Mouse (Mus musculus) retina, postnatal 1 day (tissue): ENCODE measurements around the gene Ddx23.

ENCODE experiments used
- DNase-seq: peaks from one replicate; pipeline ENCODE4 v3.0.0-alpha.2; 2012

Gene Ddx23

DNA sequence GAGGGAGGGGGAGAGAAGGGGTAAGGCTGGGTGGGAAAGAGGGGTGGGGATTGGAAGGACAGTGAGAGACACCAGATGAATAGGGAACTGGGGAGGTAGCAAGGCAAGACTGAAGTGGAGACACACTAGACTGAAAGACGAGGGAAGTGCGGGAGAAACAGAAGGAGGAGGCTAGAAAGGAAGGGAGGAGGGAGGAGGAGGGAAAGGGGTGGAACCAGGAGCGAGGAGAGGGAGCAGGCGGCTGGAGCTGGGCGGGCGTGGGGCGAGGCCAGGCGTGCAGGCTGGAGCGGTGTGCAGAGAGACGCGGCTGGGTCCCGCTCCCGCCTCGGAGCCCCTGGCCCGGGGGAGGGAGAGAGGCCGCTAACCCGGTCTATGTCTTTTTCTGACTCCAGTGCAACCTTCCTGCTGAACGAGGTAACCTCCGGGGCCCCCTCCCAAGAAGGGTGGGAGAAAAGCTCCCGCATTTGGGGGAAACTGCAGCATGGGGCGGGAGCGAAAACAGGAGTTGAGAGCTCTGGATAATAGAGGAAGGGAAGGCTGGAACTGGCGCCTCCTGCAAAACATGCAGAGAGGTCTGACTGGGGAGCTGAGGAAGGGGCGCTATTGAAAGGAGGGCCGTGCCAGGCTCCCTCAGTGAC lies 30.5 kb downstream of the Ddx23 start:
- peak; percentile 77 for DNase-seq

DNA sequence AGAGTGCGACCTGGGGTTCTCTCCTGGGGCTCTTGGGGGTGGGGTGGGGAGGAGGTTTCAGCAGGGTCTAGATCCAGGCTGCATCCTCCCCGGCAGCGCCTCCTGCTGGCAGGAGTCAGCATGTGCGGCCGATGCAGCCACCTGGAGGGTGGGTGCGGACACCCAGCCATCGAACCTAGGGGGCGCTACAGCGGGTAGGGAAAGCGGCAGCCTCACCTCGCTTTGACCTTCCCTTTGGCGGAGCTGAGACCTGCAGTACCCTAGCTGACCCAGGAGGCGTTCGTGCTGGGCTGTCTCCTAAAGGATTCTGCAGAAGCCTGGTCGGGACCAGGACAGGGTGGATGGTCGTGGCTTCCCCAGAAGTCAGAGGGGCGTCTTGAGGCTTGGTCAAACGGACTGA lies 31.2 kb downstream of the Ddx23 start:
- DNase-seq: peak; percentile 92

DNA sequence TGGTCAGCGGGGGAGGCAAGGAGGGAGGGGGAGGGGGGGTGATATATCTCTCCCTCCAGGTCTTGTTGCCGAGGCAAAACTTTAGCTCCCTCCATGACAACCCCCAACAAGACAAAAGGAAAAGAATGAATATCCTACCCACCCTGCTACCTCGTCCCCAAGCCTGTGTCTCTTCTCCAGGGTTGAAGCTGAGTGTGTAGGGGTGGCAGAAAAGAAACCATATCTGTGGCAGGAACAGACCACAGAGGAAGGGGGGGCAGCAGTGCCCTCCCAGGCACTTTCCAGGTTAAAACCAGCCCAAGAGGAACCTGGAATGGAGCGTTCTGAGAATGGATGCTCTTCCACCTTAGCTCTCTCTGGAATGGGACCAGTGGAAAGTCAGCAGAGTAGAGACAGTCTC lies 32.2 kb downstream of the Ddx23 start, which contains the start of gene Cacnb3:
Cacnb3 (plus strand) TSS at position 301 of the 400 bp plus-strand sequence.
- DNase-seq: no peak

DNA sequence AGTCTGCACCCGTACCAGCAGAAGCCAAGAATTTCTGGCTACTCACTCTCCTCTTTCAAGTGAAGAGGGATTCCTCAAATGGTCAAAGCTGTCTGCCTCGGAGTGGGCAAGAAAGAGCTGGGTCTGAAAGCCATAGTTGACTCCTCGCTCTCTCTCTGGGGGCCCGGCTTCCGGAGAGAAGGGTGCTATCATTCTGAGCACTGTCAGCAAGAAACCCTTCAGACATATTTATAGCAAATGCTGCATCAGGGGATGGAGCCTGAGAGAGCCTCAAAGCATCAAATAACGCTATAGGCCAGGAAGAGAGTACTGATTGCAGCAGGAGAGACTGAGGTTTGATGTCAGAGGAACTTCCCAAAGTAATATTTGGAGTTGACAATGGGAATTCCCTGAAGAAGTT lies 33.2 kb downstream of the Ddx23 start:
- DNase-seq: no peak

DNA sequence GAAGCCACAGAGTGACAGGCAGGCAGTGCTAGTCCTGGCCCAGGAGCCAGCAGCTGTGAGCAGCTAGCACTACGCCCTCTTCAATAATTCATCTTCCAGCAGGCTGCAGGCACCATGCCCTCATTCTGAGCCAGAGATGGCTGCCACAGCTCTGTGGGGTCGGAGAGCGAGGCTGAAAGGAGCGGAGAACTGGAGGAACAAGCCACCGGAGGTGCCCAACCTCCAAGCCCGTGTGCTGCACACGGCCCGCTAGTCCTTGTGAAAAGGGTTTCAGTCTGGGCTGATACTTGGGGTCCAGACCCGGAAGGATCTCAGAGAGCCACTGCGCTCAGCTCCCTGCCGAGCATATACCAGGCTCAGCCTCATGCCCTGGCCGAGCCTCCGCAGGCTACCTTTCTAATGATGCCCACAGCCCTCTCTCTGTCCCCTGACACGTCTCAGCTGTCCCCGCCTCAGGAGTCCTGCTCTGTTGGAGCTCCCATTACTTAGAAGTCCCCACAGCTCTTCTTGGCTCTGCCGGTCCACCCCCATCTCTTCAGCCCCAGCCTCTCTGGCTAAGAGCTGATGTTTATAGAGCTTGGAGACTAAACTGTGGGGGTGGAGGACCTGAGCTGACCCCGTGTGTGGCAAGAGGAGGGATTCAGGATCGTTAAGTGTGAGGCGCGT lies 34.0 kb downstream of the Ddx23 start:
- peak; percentile 68 for DNase-seq

DNA sequence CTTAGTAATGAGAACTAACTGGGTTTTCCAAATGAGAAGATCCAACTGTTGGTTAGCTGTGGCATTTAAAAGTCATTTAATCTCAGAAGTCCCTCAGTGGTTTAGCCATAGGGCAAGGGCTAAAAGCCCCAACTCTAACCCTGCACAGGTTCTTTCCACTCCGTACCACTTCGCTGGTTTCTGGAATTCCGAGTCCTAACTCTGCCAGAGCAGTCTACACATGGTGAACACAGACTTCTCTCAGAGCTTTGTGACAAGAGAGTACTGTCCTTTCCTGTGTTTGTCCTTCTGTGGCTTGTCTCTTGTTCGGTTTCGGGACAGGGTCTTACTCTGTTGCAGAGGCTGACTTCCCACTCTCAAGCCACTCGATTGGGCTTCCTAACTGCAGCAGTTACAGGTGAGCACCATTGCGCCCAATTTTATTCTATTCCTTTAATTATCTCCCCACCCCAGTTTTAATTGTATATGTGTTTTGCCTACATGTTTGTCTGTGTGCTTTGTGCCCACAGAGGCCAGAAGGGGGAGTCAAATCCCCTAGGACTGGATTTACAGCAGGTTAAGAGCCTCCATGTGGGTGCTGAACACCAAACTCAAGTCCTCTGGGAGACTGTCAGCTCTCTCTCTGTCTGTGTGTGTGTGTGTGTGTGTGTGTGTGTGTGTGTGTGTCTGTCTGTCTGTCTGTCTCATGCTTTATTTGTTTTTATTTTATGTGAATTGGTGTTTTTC lies 36.0 kb downstream of the Ddx23 start:
- no peak for DNase-seq

DNA sequence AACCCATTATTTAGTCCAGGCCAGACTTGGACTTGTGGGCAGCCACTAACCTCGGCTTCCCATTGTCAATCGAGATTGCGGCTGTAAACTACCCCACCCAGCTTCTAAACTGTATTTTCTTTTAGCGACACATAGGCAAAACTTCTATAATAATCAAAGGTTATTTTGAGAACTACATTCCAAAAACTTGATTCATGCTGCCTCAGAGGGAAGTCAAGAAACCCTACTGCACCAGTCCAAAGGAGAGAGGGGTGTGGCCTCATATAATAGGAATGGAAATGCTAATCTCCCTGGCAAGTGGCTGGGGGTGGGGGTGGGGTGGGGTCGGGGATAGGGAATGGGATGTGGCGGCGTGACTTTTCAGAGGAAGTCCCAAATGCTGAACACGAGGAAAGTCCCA lies 36.6 kb downstream of the Ddx23 start:
- DNase-seq: no peak

DNA sequence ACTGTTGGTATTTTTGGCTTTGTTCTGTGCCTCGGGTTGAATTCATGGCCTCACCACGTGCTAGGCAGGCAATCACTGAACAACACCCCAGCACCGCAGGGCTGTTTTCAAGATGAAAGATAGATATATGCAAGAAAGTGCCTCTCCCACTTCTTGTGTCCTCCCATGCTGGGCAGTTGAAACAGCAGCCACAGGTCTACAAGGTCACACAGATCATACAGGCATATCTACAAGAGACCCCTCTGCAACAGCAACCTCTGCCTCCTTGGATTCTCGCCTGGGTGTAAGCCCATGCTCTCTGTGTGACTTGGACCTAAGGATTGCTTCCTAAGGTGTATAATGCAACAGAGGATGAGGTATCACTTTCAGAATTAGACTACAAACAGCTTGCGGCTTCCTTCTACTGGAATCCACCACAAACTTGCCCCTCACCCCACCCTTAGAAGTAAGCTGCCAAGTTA lies 39.3 kb downstream of the Ddx23 start:
- DNase-seq: no peak

DNA sequence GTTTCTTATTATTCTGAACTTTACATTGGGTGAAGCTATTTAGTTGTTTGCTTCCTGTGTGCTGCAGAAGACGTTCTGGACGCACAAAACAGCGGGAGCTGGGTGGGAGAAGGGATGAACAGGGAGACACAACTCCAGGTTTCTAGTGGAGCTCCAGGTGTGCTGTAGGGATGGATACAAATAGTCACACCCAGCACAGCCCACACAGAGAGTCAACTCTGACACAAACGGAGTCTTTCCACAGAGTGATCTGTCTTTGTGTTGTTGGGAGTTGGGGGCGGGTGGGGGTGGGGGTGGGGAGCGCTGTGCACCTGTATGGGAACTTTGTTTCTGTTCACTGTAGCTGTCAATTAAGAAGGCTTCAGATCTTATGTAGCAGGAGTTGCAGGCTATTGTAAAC lies 40.0 kb downstream of the Ddx23 start:
- DNase-seq: no peak

DNA sequence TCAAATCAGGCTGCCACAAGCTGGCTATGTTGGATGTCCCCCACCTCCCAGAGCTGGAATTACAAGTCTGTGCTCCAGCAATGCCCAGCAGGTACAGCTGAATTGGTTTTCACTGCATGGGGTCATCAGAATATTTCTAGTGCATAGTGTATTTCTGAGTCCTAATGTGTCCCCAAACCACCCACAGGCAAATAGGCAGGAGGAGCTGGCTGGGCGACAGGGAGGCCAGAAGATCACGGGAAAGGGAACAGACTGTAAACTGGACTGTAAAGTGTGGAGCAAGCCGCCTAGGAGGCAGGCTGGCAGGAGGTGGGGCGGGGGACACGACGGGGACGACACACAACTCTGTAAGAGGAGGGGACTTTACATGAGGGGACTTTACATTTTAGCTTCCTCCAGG lies 40.5 kb downstream of the Ddx23 start:
- DNase-seq: no peak

DNA sequence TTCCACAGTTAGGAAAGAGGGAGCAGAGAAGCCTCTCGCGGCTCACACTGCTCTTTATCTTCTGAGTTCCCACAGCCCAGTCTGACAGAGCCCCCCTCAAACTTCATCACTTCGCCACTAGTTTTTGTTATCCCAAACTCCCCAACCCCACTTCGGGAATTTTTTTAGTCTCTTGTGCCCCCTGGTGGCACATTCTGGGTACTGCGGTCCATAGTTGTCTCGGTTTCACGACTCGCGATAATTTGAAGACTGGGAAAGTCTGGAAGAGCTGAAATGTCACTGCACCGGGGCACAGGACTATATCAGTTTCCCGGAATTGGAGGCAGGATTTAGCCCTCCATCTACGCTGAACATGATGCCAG lies 45.5 kb downstream of the Ddx23 start:
- DNase-seq: peak; percentile 87

DNA sequence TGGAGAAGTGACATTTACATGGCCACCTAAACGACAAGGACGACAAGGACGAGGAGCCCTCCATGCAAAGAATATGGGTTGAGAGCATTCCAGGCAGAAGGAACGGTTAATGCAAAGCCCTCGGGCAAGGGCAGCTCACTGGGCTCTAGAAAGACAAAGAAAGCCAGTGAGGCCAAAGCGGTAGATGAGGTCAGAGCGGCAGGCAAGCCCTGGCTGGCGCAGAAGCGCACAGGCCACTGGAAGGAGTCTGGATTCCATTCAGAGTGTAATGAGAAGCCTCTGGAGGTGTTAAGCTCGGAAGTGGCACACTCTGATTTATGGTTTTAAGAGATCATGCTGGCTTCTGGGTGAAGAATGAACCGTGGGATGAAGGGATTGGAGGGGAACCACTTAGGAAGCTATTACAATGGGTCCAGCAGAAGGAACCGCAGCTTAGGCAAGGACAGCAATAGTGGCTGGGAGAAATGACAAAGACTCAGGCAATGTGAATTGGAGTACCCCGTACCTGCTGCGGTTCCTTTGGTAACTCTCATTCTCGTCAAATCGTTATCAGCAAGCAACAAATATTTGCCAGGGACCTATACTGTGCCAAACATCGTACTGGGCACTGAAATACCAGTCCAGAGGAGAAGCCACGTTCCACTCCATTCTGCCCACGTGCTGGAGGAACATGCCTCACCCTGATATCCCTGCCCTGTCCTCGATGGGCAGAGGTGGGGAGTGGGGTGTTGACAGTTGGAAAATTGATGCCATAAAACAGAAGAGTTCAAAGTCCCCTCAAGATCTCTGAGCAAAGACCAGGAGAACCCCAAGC lies 46.1 kb downstream of the Ddx23 start:
- no peak for DNase-seq

DNA sequence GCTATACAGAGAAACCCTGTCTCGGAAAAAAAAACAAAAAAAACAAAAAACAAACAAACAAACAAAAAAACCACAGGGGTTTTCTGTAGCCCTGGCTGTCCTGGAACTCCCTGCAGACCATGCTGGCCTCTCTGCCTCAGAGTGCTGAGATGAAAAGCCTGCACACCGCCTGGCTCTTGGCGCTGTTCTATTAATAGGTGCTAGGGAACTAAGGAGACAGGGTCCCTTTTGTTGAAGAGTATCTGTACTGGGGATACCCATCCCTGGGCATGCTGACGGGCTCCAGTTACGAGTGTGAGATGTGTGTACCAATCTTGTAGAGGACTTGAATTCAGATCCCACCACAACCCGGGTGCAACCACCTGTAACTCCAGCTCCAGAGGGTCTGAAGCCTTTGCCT lies 46.9 kb downstream of the Ddx23 start:
- no peak for DNase-seq

DNA sequence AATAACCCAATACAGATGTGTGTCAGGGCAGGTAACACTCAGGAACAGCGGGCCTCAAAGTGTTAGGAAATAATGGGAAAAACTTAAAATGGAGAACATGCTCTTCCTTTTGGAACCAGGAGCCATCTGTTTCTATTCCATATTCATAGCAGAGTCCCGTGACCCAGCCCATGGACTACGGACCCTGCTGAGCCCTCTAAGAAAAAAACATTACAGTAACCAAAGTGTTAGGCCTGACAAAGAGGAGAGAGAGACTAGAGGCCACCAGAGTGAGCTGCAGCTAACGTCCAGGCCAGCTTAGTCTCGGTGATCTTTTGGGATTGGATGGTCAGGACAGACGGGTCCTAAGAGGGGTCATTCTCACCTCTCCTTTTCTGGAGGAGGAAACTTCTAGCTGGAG lies 47.7 kb downstream of the Ddx23 start:
- DNase-seq: no peak

DNA sequence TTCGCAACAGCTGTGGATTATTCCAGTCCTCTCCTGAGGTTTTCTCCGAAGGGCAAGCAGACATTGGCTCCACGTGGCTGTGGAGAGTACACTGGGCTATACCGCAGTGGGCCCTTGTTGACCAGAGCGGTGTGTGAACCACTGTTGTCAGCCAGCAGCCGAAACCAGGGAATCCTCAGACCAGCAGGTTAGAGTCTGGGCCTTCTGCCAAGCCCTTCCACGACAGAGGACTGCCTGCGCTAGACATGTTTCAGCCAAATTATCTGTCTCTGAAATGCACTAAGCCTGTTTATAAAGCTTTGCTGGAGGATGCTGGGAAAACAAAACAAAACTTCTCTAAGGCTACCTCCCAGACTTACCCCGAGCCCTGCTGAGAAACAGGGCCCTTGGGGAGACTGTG lies 48.1 kb downstream of the Ddx23 start:
- DNase-seq: no peak

DNA sequence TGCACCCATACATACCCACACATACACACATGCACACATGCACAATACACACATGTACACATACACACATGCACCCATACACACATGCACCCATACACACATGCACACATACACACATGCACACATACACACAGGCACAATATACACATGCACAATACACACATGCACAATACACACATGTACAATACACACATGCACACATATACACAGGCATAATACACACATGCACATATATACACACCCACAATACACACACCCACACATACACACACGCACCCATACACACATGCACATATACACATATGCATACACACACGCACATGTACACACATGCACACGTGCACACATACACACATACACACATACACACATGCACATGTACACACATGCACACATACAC lies 50.5 kb downstream of the Ddx23 start:
- no peak for DNase-seq

DNA sequence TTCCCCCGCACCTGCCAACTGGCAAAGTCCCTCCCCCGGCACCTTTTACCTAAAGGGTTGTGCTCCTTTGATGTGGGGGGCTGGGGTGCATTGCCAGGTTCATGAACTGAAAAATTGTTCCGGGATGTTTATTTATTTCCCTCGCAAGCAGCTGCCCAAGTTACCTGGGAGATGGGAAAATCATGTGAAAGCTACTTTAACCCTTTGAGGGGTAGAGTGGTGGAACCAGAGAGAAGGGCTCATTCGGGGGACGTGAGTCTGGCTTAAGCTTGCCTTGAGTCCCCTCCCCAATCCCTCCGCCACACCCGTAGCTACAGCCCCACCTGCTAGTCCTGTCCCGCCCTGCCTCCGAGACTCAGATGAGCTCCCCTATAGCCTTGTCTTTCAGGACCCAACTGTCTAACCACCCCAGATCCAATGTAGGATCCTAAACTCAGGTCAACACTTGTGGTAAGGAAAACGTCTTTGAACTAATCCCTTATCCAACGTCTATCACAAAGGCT lies 52.5 kb downstream of the Ddx23 start:
- DNase-seq: no peak

DNA sequence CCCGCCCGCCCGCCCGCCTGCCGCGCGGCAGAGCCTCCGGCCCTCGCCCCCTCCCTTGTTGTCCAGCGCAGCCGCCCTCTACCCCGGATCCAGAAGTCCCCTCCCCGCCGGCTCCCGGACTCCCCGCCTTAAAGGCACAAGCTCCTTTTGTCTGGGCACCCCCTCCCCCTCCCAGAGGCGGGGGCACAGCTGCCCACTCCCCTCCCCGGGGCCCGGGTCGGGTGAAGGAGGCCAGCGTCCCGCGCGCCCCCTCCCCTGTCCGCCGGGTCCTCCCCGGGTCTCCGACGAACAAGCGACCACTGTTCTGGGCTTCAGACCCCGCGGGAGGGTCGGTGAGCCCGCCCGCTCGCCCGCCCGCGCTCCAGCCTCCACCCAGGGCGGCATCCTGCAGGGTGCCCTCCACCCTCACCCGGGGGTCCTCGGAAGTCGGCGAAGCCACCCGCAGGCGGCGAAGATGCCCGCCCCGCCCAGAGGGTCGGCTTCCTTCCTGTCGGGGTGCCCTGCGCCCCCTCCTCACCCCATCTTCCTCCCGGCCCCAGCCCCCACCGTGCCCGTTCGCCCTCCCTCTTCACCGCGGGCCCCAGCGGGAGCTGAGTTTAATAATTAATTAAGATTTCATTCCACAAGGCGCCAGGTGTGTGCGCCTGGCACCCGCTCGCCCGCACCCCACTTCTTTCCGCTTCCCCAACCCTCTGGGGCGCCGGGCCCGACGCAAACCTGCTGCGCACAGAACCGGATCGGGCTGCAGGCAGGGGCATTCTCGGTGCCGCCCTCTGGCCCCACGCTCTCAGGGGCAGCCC lies 53.2 kb downstream of the Ddx23 start, which contains the start of gene Adcy6:
Adcy6 (minus strand) TSS at position 746 of the 800 bp plus-strand sequence.
- DNase-seq: peak; percentile 95

DNA sequence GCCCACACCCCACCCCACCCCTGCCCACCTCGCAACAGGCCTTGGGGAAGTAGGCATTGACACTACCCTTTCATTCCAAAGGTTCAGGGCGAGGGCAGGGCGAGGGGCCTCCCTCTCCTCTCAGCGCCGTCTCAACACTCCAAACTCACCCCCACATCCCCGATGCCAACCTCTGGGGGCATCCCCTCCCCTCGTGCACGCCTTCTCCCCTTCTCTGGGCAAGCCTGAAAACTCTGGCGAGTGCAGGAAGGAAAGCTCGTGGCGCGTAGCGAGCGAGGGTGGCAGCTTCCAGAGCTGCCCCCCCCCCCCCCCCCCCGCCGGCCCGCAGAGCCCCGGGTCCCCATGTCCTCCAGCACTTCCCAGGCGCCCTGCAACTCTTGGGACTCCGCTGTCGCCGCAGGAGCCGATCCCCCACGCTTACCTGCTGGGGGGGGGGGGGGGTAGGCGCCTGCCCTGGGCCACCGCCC lies 53.9 kb downstream of the Ddx23 start:
- peak; percentile 51 for DNase-seq

DNA sequence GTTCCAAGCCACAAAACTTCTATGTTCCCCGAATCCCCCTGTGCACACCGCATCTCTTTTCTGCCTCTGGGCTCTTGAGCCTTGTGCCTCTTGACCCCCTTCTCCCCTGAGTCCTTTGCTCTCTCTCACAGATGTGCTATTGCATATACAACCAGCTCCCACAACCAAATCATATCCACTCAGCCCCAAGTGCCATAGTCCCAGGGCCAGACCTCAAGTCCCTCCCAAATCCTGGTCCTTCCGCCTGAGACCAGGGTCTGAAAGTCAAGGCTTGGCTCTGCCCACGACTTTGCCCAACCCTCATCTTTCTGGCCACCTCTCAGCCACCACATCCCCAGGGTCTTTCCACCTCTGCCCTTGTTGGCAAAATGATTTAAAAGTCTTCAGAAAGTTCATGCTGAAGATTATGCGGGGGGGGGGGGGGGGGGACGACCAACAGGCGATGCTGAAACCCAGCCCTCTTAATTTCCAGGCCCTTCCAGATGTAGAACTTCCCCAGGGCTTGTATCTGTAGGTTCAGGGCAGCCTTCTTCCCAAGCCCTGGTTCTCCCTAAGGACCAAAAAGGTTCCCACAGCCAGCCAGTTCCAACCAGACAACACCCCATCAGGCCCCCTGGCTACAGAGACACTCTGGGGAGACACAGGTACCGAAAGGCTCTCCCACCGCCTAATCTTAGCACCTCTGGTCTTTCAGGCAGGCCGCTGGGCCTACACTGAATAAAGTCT lies 54.5 kb downstream of the Ddx23 start:
- DNase-seq: no peak

DNA sequence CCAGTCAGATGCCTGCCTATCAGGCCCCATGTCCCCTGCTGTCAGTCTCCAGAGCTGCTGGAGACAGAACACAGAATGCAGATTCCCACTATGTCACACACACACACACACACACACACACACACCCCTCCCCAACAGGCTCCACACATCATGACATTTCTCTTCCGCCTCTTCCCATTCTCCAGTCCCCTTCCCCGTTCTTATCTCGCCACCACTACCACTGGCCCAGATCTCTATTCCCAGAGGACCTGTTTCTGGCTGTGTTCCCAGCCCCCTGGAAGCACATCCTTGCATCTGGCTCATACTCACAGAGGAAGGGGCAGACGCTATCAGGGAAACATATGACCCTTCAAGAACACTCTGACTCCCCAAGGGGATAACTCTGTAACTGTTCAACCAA lies 55.1 kb downstream of the Ddx23 start:
- DNase-seq: no peak
